Mouse (Mus musculus) layer of hippocampus, postnatal 14 days (tissue): Measurements from ENCODE around the gene Ssbp4. TPM values are rescaled to one million over a fixed set of nuclear protein-coding genes. Genes with fewer than 3 reads are reported as not detected.

Experiments
- DNase-seq, 2 experiments: peaks; one replicate each; pipeline ENCODE4 v3.0.0; 2021 to 2022; ENCODE audit warnings: low spot score in 2 of 2, mixed read lengths in 1 of 2
- total RNA-seq, 2 experiments: library from RNA; stranded (reverse); gene quantifications; 2 replicates each; pipeline ENCODE4 v1.2.3; 2021

Gene Ssbp4
- total RNA-seq, 2 experiments from 2014 or later = 253 to 259 TPM

- DNase-seq = peak in 1 of 2 experiments; percentile 67
These were observed 549 bp downstream of the Ssbp4 start for GRCm38 (mm10) chr8:70607898-70608748.

GRCm38 (mm10) chr8:70607603-70607897 lies 1.1 kb downstream of the Ssbp4 start:
- DNase-seq = no peak

GRCm38 (mm10) chr8:70606780-70607602 lies 1.7 kb downstream of the Ssbp4 start:
- DNase-seq = no peak

- DNase-seq = no peak
These were observed 2.5 kb downstream of the Ssbp4 start for GRCm38 (mm10) chr8:70605871-70606779.

- DNase-seq = no peak
These were observed 4.1 kb downstream of the Ssbp4 start for GRCm38 (mm10) chr8:70604558-70604957.

- no peak for DNase-seq
These were observed 6.4 kb downstream of the Ssbp4 start for GRCm38 (mm10) chr8:70602139-70602811.

GRCm38 (mm10) chr8:70601271-70601649 lies 7.4 kb downstream of the Ssbp4 start:
- DNase-seq = peak; percentile 78 to 85

- no peak for DNase-seq
These were observed 8.0 kb downstream of the Ssbp4 start for GRCm38 (mm10) chr8:70600473-70601270.

- no peak for DNase-seq
These were observed 9.0 kb downstream of the Ssbp4 start for GRCm38 (mm10) chr8:70599507-70600290.

GRCm38 (mm10) chr8:70598722-70599121 lies 9.9 kb downstream of the Ssbp4 start:
- DNase-seq = peak in 1 of 2 experiments; percentile 78

GRCm38 (mm10) chr8:70598283-70598682 lies 10.4 kb downstream of the Ssbp4 start:
- DNase-seq = peak; percentile 83 to 86

- DNase-seq = no peak
These were observed 11.0 kb downstream of the Ssbp4 start for GRCm38 (mm10) chr8:70597417-70598272.

GRCm38 (mm10) chr8:70596775-70597416 lies 11.8 kb downstream of the Ssbp4 start:
- no peak for DNase-seq

GRCm38 (mm10) chr8:70596216-70596615 lies 12.5 kb downstream of the Ssbp4 start:
- no peak for DNase-seq

- DNase-seq = no peak
These were observed 12.9 kb downstream of the Ssbp4 start for GRCm38 (mm10) chr8:70595811-70596210.

GRCm38 (mm10) chr8:70594621-70595564 lies 13.8 kb downstream of the Ssbp4 start:
- no peak for DNase-seq
